Mouse (Mus musculus) right cerebral cortex, adult 18-20 months (tissue): Measurements from ENCODE around the gene Pstpip1.

Experiments
- DNase-seq: peaks from one replicate; pipeline ENCODE4 v3.0.0; 2022; ENCODE audit warnings: mixed read lengths

The Pstpip1 gene

DNA sequence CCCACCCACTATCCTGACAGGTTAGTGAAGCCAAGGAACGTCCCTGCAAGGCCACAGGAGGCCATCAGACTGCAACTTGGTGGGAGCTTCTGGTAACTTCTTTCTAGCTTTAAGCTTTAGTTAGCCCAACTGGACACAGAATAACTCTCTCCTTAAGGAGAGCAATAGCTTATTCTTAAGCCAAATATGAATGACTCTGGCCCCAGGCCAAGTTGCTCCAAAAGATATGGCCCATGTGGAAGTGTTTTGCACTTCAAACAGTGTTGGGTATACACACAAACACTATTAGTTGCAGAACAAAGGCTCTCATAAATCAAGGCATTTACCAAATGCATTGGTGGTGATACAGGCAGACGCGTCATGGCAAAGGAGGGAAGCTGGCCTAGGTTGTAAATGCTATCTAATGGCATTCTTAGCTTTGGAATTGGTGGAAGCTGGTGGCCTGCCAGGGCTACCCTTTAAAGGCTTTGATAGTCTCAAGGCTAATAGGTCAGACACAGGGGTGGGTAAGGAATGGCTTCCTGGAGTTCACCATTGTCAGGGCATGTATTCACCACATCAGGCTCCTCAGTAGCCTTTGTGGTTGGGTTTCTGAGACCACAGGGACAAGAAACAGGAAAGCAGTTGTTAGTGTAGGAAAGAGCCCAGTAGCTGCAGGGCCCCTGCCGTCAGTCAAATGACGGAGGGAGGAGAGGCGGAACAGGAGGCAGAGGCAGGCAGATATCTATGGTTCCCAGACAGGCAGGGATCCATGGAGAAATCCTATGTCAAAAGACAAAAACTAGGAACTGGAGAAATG, 16.7 kb downstream of the Pstpip1 start:
- DNase-seq, result no peak

DNA sequence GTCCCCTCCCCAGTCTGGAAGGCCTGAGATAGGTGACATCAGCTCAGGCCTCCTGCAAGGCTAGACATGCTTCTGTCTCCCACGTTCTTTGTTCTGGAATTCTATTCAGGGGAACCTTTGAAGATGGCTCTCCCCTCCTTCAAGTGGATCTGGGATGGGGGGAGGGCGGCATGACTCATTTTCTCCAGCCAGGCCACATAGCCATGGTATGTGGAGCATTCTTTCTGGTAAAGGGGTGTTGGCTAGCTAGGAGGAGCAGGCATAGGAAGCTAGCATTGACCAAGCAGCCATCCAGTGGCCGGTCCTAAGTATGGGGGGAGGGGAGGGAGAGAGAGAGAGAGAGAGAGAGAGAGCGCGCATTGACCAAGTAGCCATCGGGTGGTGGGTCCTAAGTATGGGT, 17.8 kb downstream of the Pstpip1 start:
- DNase-seq, result no peak

GRCm38 (mm10) chr9:56108174-56108573, 18.4 kb downstream of the Pstpip1 start:
- no peak for DNase-seq

DNA sequence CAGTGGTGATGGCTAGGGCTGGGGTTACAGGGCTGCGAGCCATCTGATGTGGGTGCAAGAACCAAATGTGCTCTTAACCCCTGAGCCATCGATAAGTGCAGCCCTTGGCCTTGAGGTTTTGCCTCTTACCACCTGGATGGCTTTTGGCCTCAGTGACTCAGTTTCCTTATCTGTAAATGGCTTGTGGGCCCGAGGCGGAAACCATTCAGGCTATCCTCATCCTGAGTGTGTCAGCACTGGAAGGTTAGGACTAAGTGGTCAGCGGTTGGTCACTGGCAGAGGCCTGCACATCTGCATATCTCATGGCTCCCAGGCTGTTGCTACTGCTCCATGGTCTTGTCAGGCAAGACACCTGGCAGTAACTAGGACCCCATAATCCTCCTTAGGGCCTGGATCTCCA, 28.3 kb downstream of the Pstpip1 start:
- no peak for DNase-seq

- DNase-seq, result peak; percentile 73
These were observed 28.8 kb downstream of the Pstpip1 start for GRCm38 (mm10) chr9:56118582-56118981.

- DNase-seq, result no peak
These were observed 29.9 kb downstream of the Pstpip1 start for GRCm38 (mm10) chr9:56119651-56120050.

GRCm38 (mm10) chr9:56121097-56121496, 31.3 kb downstream of the Pstpip1 start:
- peak; percentile 48 for DNase-seq

DNA sequence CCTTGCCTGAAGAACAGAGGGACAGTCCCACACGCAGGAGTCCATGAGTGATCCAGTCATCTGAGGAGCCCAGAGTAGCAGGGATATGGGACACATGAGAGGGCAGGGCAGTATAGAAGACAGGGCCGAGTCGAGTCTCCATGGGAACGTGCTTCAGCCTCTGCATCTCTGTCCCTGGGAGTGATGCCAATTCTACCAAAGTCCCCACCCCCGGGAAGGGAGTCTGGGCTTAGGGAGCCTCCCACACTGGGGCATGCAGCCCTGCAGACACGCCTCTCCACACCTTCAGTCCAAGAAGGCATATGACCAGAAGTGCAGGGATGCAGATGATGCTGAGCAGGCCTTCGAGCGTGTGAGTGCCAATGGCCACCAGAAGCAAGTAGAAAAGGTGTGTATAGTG, 33.2 kb downstream of the Pstpip1 start:
- DNase-seq, result peak; percentile 62

DNA sequence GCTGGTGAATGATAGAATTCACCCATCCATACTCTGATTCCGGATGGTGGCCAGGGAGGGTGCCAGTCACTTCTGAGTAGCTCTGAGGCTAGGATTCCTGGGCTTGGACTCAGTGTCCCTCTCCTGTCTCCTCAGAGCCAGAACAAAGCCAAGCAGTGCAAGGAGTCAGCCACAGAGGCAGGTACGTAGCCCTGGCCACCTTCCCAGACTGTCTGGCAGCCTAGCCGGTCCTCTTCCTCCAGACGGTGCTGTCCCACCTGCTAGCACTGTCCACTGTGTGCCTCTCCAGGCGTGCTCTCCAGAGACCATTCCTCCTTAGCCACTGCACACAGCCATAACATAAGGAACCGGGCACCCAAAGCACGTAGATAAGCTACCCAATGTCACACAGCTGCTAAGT, 33.9 kb downstream of the Pstpip1 start:
- DNase-seq, result no peak

- DNase-seq, result no peak
These were observed 34.8 kb downstream of the Pstpip1 start for GRCm38 (mm10) chr9:56124561-56124960.

GRCm38 (mm10) chr9:56126453-56127173, 36.9 kb downstream of the Pstpip1 start:
- no peak for DNase-seq

DNA sequence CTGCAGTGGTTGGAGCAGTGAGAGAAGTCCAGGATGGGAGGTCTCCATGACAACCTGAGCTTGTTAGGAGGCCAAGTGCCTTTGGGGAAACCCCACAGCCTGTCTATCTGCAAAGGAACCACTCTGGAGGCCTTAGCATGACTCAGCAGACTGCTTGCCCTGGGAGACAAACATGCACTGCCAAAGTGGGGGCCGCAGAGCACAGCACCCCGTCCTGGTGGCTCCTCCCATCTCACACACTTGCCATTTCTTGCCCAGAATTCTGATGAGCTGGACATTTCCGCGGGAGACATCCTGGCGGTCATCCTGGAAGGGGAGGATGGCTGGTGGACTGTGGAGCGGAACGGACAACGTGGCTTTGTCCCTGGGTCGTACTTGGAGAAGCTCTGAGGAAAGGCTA, 38.6 kb downstream of the Pstpip1 start:
- peak; percentile 66 for DNase-seq

DNA sequence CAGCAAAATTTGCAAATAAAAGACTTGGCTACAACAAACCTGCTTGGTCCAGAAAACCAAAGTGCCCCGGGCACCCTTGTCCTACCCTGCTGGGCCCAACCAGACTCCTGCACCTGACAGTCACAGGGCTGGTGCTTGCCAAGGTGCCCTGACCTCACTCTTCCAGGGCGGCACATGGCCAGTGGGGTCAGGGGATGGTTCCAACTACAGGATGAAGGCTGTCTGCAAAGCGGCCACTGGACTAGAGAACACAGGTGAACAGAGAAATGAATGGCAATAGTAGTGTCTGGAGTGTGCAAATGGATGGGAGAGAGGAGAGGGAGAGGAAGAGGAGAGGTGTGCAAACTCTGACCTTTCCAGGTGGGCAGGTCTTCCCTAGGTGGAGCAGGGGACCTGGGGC, 40.2 kb downstream of the Pstpip1 start:
- no peak for DNase-seq

GRCm38 (mm10) chr9:56130536-56130935, 40.8 kb downstream of the Pstpip1 start:
- no peak for DNase-seq

GRCm38 (mm10) chr9:56131813-56132525, 42.2 kb downstream of the Pstpip1 start:
- DNase-seq, result no peak

GRCm38 (mm10) chr9:56133970-56134369, 44.2 kb downstream of the Pstpip1 start:
- no peak for DNase-seq

- peak; percentile 63 for DNase-seq
These were observed 44.9 kb downstream of the Pstpip1 start for GRCm38 (mm10) chr9:56134614-56135013.

GRCm38 (mm10) chr9:56135590-56136197, 45.9 kb downstream of the Pstpip1 start:
- DNase-seq, result no peak

DNA sequence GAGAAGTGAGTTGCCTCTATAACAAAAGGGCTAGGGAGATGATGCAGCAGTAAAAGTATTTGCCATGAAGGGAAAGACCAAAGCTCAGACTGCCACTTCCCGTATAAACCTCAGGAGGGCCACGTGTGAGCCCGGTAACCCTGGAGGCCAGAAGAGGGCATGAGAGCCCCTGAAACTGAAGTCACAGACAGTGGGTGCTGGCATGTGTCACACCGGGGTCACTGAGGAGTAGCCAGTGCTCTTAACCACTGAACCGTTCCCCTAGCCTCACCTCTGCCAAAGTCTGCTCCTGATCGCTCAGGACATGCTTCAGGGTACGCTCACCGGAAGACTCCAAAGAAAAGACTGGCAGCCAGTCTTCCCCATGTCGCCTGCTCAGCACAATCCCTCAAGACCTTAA, 52.0 kb downstream of the Pstpip1 start:
- no peak for DNase-seq

DNA sequence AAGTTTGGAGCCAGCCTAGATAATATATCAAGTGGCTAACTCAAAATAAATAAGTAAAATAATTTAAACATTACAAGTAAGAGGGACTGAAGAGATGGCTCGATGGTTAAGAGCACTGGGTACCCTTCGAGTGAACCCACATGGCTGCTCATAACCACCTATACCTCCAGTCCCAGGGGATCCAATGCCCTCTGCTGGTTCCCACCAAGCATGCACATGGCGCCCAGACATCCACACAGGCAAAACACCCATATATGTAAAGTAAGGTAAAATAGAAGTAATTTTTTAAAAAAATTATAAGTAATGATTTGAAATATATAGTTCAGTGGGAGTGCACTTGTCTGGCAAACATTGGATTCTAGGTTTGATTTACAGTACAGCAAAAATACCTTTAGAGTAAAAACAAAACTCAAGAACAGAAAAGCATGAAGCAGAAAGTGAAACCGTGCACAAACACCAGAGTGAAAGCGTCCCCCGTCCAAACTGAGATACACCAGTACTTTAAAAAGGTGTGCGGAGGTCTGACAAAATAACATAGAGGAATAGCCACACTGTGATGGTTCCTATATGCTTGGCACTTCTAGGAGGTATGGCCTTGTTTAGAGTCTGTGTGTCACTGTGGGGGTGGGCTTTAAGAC, 54.7 kb downstream of the Pstpip1 start:
- DNase-seq, result no peak

- DNase-seq, result no peak
These were observed 56.7 kb downstream of the Pstpip1 start for GRCm38 (mm10) chr9:56146326-56146923.
